Mouse (Mus musculus) cerebellum, adult 9-11 months (tissue): ENCODE measurements at regions not wholly inside any gene's neighbourhood (a gene's known extent, or its start where the extent isn't known, plus 50 kb on each side); places are given as distances from the start of the nearest gene placed in this dataset.

ENCODE experiments used
- DNase-seq: peaks from one replicate; pipeline ENCODE4 v3.0.0; 2022

- DNase-seq: no peak
These were observed 2113.7 kb upstream of the 5930422O12Rik start for GRCm38 (mm10) chr8:31314692-31315358.

- DNase-seq: no peak
These were observed 2113.2 kb upstream of the 5930422O12Rik start for GRCm38 (mm10) chr8:31315359-31315705.

- DNase-seq: no peak
These were observed 2094.8 kb upstream of the 5930422O12Rik start for GRCm38 (mm10) chr8:31333545-31334297.

GRCm38 (mm10) chr8:31348504-31348903, 2080.0 kb upstream of the 5930422O12Rik start:
- no peak for DNase-seq

GRCm38 (mm10) chr8:31369636-31370035, 2058.9 kb upstream of the 5930422O12Rik start:
- no peak for DNase-seq

- no peak for DNase-seq
These were observed 2058.1 kb upstream of the 5930422O12Rik start for GRCm38 (mm10) chr8:31370137-31371010.

GRCm38 (mm10) chr8:31371656-31372055, 2056.9 kb upstream of the 5930422O12Rik start:
- DNase-seq: no peak

- DNase-seq: no peak
These were observed 2056.1 kb upstream of the 5930422O12Rik start for GRCm38 (mm10) chr8:31372397-31372796.

- no peak for DNase-seq
These were observed 2055.2 kb upstream of the 5930422O12Rik start for GRCm38 (mm10) chr8:31373140-31373787.

GRCm38 (mm10) chr8:31377698-31378334, 2050.7 kb upstream of the 5930422O12Rik start:
- no peak for DNase-seq

GRCm38 (mm10) chr8:31404811-31405210, 2023.7 kb upstream of the 5930422O12Rik start:
- DNase-seq: no peak

- DNase-seq: no peak
These were observed 2006.3 kb upstream of the 5930422O12Rik start for GRCm38 (mm10) chr8:31422241-31422640.

GRCm38 (mm10) chr8:31427706-31428105, 2000.8 kb upstream of the 5930422O12Rik start:
- no peak for DNase-seq

- no peak for DNase-seq
These were observed 1991.9 kb upstream of the 5930422O12Rik start for GRCm38 (mm10) chr8:31436445-31437191.

GRCm38 (mm10) chr8:31444834-31445233, 1983.7 kb upstream of the 5930422O12Rik start:
- DNase-seq: no peak

- DNase-seq: no peak
These were observed 1980.5 kb upstream of the 5930422O12Rik start for GRCm38 (mm10) chr8:31447984-31448383.

- no peak for DNase-seq
These were observed 1973.6 kb upstream of the 5930422O12Rik start for GRCm38 (mm10) chr8:31454736-31455391.

- peak; percentile 16 for DNase-seq
These were observed 1968.2 kb upstream of the 5930422O12Rik start for GRCm38 (mm10) chr8:31460349-31460748.
